Mouse (Mus musculus): ENCODE data around the gene Mphosph9. TPM values are rescaled to one million over a fixed set of nuclear protein-coding genes. Genes with fewer than 3 reads are reported as not detected.

The Mphosph9 gene
- polyA plus RNA-seq, 2 experiments, result 3.4 to 4.2 TPM

DNA sequence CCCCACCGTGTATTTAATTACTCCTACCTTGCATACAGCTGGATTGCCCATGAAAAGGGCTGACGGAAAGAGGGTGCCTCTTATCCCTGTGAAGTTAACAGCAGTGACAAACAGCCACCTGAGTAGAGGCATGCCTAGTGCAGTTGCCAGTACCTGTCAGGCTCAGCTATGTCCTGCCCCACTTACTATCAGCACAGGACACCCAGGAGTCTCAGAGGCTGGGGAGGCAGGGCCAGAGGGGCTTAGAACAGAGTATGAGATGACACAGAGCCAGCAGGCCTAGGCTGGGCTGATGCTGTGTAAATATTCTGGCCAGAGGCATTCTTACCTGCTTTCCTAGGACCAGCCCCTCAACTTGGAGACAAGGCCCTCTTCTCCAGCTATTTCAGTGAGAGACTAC is 126.2 kb downstream of the Mphosph9 start:
- Histone ChIP-seq H3K27ac (no peak overlapping the region), H3K27me3 (ENCODE audit: control insufficient read depth, insufficient read depth, low read length) (no peaks in the 10 kb centered on the region), H3K4me1 (replicated peaks; ENCODE audit: control insufficient read depth in 2 of 2, insufficient read depth in 2 of 2, low read length in 1 of 2) (peaks cover 28 to 50% of the 10 kb centered on the region in 2 experiments), H3K4me3 (ENCODE audit: insufficient read depth in 1 of 2, low read depth in 2 of 2, low read length in 2 of 2) (no peak overlapping the region), H3K9me3 (ENCODE audit: control insufficient read depth, low read length) (no peaks in the 10 kb centered on the region), H3K4me2 (ENCODE audit: low read depth) (no peak overlapping the region; the same call in 1 of the 2 replicates), H3K36me3 (replicated peaks; ENCODE audit: control insufficient read depth, insufficient read depth, low read depth) (no peaks in the 10 kb centered on the region), H3K9ac (replicated peaks) (no peak overlapping the region)
- WGBS (ENCODE audit: insufficient replicate concordance), result 50% methylated on average over 2 of the region's 2 CpGs
- DNase-seq (ENCODE audit: low read depth in 3 of 3, low spot score in 3 of 3), result no peak
- peak; percentile 54 for ATAC-seq (ENCODE audit: insufficient read depth)
- TF ChIP-seq CTCF (IDR thresholded peaks at IDR 0.05; ENCODE audit: low read depth), result no peak
- TF ChIP-seq EP300 (IDR thresholded peaks at IDR 0.05; ENCODE audit: low read depth), result no peak

Other genes with a start within 250 kb of the Mphosph9 start
- gene Abcb9, start 232.2 kb downstream of the Mphosph9 start, polyA plus RNA-seq (2012; rRNA removed), result 2.9 and 3.1 TPM in 2 replicates
- 2.6 and 3.6 TPM in 2 replicates for gene Abcb9, start 232.2 kb downstream of the Mphosph9 start, polyA plus RNA-seq (2014; fragmentation: Nextera tagmentation; extraction: Ambion mirVana)
- gene Ogfod2, start 215.7 kb downstream of the Mphosph9 start, polyA plus RNA-seq (2012; rRNA removed), result 10.0 and 12.5 TPM in 2 replicates
- gene Ogfod2, start 215.7 kb downstream of the Mphosph9 start, polyA plus RNA-seq (2014; fragmentation: Nextera tagmentation; extraction: Ambion mirVana), result 10.1 and 10.9 TPM in 2 replicates
- gene Arl6ip4, start 211.9 kb downstream of the Mphosph9 start, polyA plus RNA-seq (2012; rRNA removed), result 34.4 and 50.6 TPM in 2 replicates
- gene Arl6ip4, start 211.9 kb downstream of the Mphosph9 start, polyA plus RNA-seq (2014; fragmentation: Nextera tagmentation; extraction: Ambion mirVana), result 52.2 and 56.5 TPM in 2 replicates
- gene Pitpnm2, start 78.2 kb downstream of the Mphosph9 start, polyA plus RNA-seq (2012; rRNA removed), result 4.7 and 5.8 TPM in 2 replicates
- 1.9 and 2.1 TPM in 2 replicates for gene Pitpnm2, start 78.2 kb downstream of the Mphosph9 start, polyA plus RNA-seq (2014; fragmentation: Nextera tagmentation; extraction: Ambion mirVana)
- 3.1 and 4.0 TPM in 2 replicates for gene 2810006K23Rik, start 117 bp upstream of the Mphosph9 start, polyA plus RNA-seq (2012; rRNA removed)
- 3.4 and 4.2 TPM in 2 replicates for gene 2810006K23Rik, start 117 bp upstream of the Mphosph9 start, polyA plus RNA-seq (2014; fragmentation: Nextera tagmentation; extraction: Ambion mirVana)
- gene Cdk2ap1, start 35.1 kb upstream of the Mphosph9 start, polyA plus RNA-seq (2012; rRNA removed), result 68.4 and 86.5 TPM in 2 replicates
- gene Cdk2ap1, start 35.1 kb upstream of the Mphosph9 start, polyA plus RNA-seq (2014; fragmentation: Nextera tagmentation; extraction: Ambion mirVana), result 16.3 and 27.0 TPM in 2 replicates
- gene Sbno1, start 98.0 kb upstream of the Mphosph9 start, polyA plus RNA-seq (2012; rRNA removed), result 9.0 and 12.6 TPM in 2 replicates
- 34.2 and 35.1 TPM in 2 replicates for gene Sbno1, start 98.0 kb upstream of the Mphosph9 start, polyA plus RNA-seq (2014; fragmentation: Nextera tagmentation; extraction: Ambion mirVana)
- gene Kmt5a, start 112.0 kb upstream of the Mphosph9 start, polyA plus RNA-seq (2012; rRNA removed), result 47.6 and 58.6 TPM in 2 replicates
- 51.8 and 68.8 TPM in 2 replicates for gene Kmt5a, start 112.0 kb upstream of the Mphosph9 start, polyA plus RNA-seq (2014; fragmentation: Nextera tagmentation; extraction: Ambion mirVana)
- gene Rilpl2, start 150.4 kb upstream of the Mphosph9 start, polyA plus RNA-seq (2012; rRNA removed), result 5.9 and 8.1 TPM in 2 replicates
- gene Rilpl2, start 150.4 kb upstream of the Mphosph9 start, polyA plus RNA-seq (2014; fragmentation: Nextera tagmentation; extraction: Ambion mirVana), result 7.8 and 9.6 TPM in 2 replicates
- gene Snrnp35, start 155.2 kb upstream of the Mphosph9 start, polyA plus RNA-seq (2012; rRNA removed), result 3.0 and 7.4 TPM in 2 replicates
- gene Snrnp35, start 155.2 kb upstream of the Mphosph9 start, polyA plus RNA-seq (2014; fragmentation: Nextera tagmentation; extraction: Ambion mirVana), result 4.5 and 5.8 TPM in 2 replicates
- gene Rilpl1, start 203.4 kb upstream of the Mphosph9 start, polyA plus RNA-seq (2012; rRNA removed), result 0.71 and 0.98 TPM in 2 replicates
- 1.4 and 2.1 TPM in 2 replicates for gene Rilpl1, start 203.4 kb upstream of the Mphosph9 start, polyA plus RNA-seq (2014; fragmentation: Nextera tagmentation; extraction: Ambion mirVana)
- 76.9 and 99.9 TPM in 2 replicates for gene Tmed2, start 212.7 kb upstream of the Mphosph9 start, polyA plus RNA-seq (2012; rRNA removed)
- 321 and 328 TPM in 2 replicates for gene Tmed2, start 212.7 kb upstream of the Mphosph9 start, polyA plus RNA-seq (2014; fragmentation: Nextera tagmentation; extraction: Ambion mirVana)
- gene Ddx55, start 224.9 kb upstream of the Mphosph9 start, polyA plus RNA-seq (2012; rRNA removed), result 5.2 and 7.1 TPM in 2 replicates
- gene Ddx55, start 224.9 kb upstream of the Mphosph9 start, polyA plus RNA-seq (2014; fragmentation: Nextera tagmentation; extraction: Ambion mirVana), result 4.7 and 5.4 TPM in 2 replicates